Mouse (Mus musculus) kidney, postnatal 4 days (tissue): ENCODE measurements around the gene Zfp989.
A peak's percentile ranks its signal among the peaks of the same experiment; 100 is the strongest.
"Not testable (repeated sequence)": the region's sequence is repeated elsewhere in the genome, so short reads cannot be mapped to it uniquely, and the experiment has no call there.

Experiments used
- DNase-seq, 2 experiments: peaks; one replicate each; pipeline ENCODE4 v3.0.0; 2021; ENCODE audit warnings: mixed read lengths in 2 of 2

Zfp989 gene

GRCm38 (mm10) chr4:146971757-146972156 lies at the start of gene Zfp989:
Gene Zfp989, plus strand, starts transcription at chr4:146971976.
- DNase-seq: not testable (repeated sequence)

- peak in 1 of 2 experiments; percentile 6 for DNase-seq
These were observed 39.3 kb upstream of the Zfp989 start for GRCm38 (mm10) chr4:146932311-146933082.

- DNase-seq: not testable (repeated sequence)
These were observed 30.1 kb upstream of the Zfp989 start for GRCm38 (mm10) chr4:146941691-146942090.

GRCm38 (mm10) chr4:146976581-146976980 lies 4.8 kb downstream of the Zfp989 start:
- not testable (repeated sequence) for DNase-seq

- DNase-seq: not testable (repeated sequence)
These were observed 46.6 kb downstream of the Zfp989 start for GRCm38 (mm10) chr4:147018400-147018799.

GRCm38 (mm10) chr4:147021550-147021949 lies 49.8 kb downstream of the Zfp989 start, which contains the start of gene Rex2:
Gene Rex2, plus strand, starts transcription at chr4:147021850.
- not testable (repeated sequence) for DNase-seq

- not testable (repeated sequence) for DNase-seq
These were observed 54.6 kb downstream of the Zfp989 start for GRCm38 (mm10) chr4:147026374-147026773.

- DNase-seq: not testable (repeated sequence)
These were observed 59.7 kb downstream of the Zfp989 start for GRCm38 (mm10) chr4:147031308-147032036.
